8 mouse cellular contexts compared by ENCODE assay signal in genomic region chr12:54205195-54205594, GRCm38 (mm10). TPM values are rescaled to one million over a fixed set of nuclear protein-coding genes. Genes with fewer than 3 reads are reported as not detected.
DNase-seq lines count a peak whose midpoint lies in the region; ATAC-seq and TF ChIP-seq lines count a peak whose summit lies in the region.

No protein-coding gene starts in this region.

- no peaks in the 10 kb centered on the region for H3K36me3 ChIP-seq in midbrain, postnatal 0 days (ENCODE audit: insufficient read depth, low read length)
- H3K36me3 ChIP-seq in midbrain, embryonic 15.5 days (replicated peaks) = no peaks in the 10 kb centered on the region
- no peaks in the 10 kb centered on the region for H3K36me3 ChIP-seq in heart, postnatal 0 days (replicated peaks; ENCODE audit: control insufficient read depth, insufficient read depth, low read length)
- H3K36me3 ChIP-seq in liver, embryonic 14.5 days (replicated peaks; ENCODE audit: control insufficient read depth, insufficient read depth, low read depth) = no peaks in the 10 kb centered on the region
- H3K36me3 ChIP-seq in splenic B cell, adult 2 months (ENCODE audit: control insufficient read depth, insufficient read depth, low read length, poor library complexity, severe bottlenecking) = no peaks in the 10 kb centered on the region
- H3K36me3 ChIP-seq in hindbrain, embryonic 12.5 days = no peaks in the 10 kb centered on the region

- H3K4me2 ChIP-seq in midbrain, postnatal 0 days (ENCODE audit: low read depth, low read length, poor library complexity, severe bottlenecking) = no peak overlapping the region
- no peak overlapping the region for H3K4me2 ChIP-seq in midbrain, embryonic 15.5 days
- no peak overlapping the region for H3K4me2 ChIP-seq in heart, postnatal 0 days (ENCODE audit: low read depth, low read length)
- no peak overlapping the region for H3K4me2 ChIP-seq in liver, embryonic 14.5 days (ENCODE audit: low read depth)
- H3K4me2 ChIP-seq in hindbrain, embryonic 12.5 days (replicated peaks) = no peak overlapping the region

- no peak overlapping the region for H3K4me3 ChIP-seq in midbrain, postnatal 0 days (ENCODE audit: low read depth, low read length)
- H3K4me3 ChIP-seq in midbrain, embryonic 15.5 days = no peak overlapping the region
- H3K4me3 ChIP-seq in heart, postnatal 0 days (ENCODE audit: low read depth, low read length) = no peak overlapping the region
- H3K4me3 ChIP-seq in liver, embryonic 14.5 days (ENCODE audit: insufficient read depth in 1 of 2, low read depth in 2 of 2, low read length in 2 of 2) = no peak overlapping the region
- H3K4me3 ChIP-seq in hindbrain, embryonic 12.5 days = no peak overlapping the region

- H3K9me3 ChIP-seq in midbrain, postnatal 0 days (ENCODE audit: low read length) = no peaks in the 10 kb centered on the region
- H3K9me3 ChIP-seq in midbrain, embryonic 15.5 days = no peaks in the 10 kb centered on the region
- H3K9me3 ChIP-seq in heart, postnatal 0 days (replicated peaks; ENCODE audit: control insufficient read depth, low read length) = no peaks in the 10 kb centered on the region
- no peaks in the 10 kb centered on the region for H3K9me3 ChIP-seq in liver, embryonic 14.5 days (ENCODE audit: control insufficient read depth, low read length)
- H3K9me3 ChIP-seq in hindbrain, embryonic 12.5 days (replicated peaks) = no peaks in the 10 kb centered on the region

- no peak for DNase-seq in midbrain, postnatal 0 days (ENCODE audit: low spot score)
- peak; percentile 79 for DNase-seq in adrenal gland, postnatal 14 days
- peak; percentile 53 for DNase-seq in heart, postnatal 0 days (ENCODE audit: low spot score)
- DNase-seq in liver, embryonic 14.5 days (ENCODE audit: low read depth in 3 of 3, low spot score in 3 of 3) = no peak
- peak; percentile 41 for DNase-seq in splenic B cell, adult 2 months (ENCODE audit: low read depth, low spot score)
- DNase-seq in cerebellum, postnatal 36 days = no peak

- TF ChIP-seq EP300 in heart, postnatal 0 days (IDR thresholded peaks at IDR 0.05; ENCODE audit: low read depth) = no peak
- no peak for TF ChIP-seq EP300 in liver, embryonic 14.5 days (IDR thresholded peaks at IDR 0.05; ENCODE audit: low read depth)

- no peak overlapping the region for H3K27ac ChIP-seq in midbrain, postnatal 0 days (ENCODE audit: low read depth, low read length)
- no peak overlapping the region for H3K27ac ChIP-seq in midbrain, embryonic 15.5 days
- H3K27ac ChIP-seq in heart, postnatal 0 days (ENCODE audit: low read depth) = no peak overlapping the region; the same call in 1 of the 2 replicates
- no peak overlapping the region for H3K27ac ChIP-seq in liver, embryonic 14.5 days
- H3K27ac ChIP-seq in hindbrain, embryonic 12.5 days = no peak overlapping the region

- H3K9ac ChIP-seq in midbrain, postnatal 0 days (replicated peaks; ENCODE audit: low read length, poor library complexity, severe bottlenecking) = no peak overlapping the region
- no peak overlapping the region for H3K9ac ChIP-seq in midbrain, embryonic 15.5 days
- H3K9ac ChIP-seq in heart, postnatal 0 days (replicated peaks; ENCODE audit: low read depth, low read length) = no peak overlapping the region
- no peak overlapping the region for H3K9ac ChIP-seq in liver, embryonic 14.5 days (replicated peaks)
- no peak overlapping the region for H3K9ac ChIP-seq in hindbrain, embryonic 12.5 days

- ATAC-seq in midbrain, postnatal 0 days (ENCODE audit: low FRiP score) = no peak
- no peak for ATAC-seq in midbrain, embryonic 15.5 days (replicated peaks)
- ATAC-seq in heart, postnatal 0 days (ENCODE audit: insufficient read depth, low read depth) = no peak
- no peak for ATAC-seq in liver, embryonic 14.5 days (ENCODE audit: insufficient read depth)
- ATAC-seq in hindbrain, embryonic 12.5 days (ENCODE audit: low FRiP score) = no peak

- WGBS in midbrain, postnatal 0 days = 11% methylated on average over 1 of the region's 1 CpGs
- 23% methylated on average over 1 of the region's 1 CpGs for WGBS in midbrain, embryonic 15.5 days
- WGBS in heart, postnatal 0 days = 5% methylated on average over 1 of the region's 1 CpGs
- WGBS in liver, embryonic 14.5 days (ENCODE audit: insufficient replicate concordance) = 0% methylated on average over 1 of the region's 1 CpGs
- 3% methylated on average over 1 of the region's 1 CpGs for WGBS in hindbrain, embryonic 12.5 days

- peak; percentile 57 for TF ChIP-seq CTCF in midbrain, postnatal 0 days (IDR thresholded peaks at IDR 0.05)
- TF ChIP-seq CTCF in heart, postnatal 0 days (IDR thresholded peaks at IDR 0.05; ENCODE audit: low read depth) = peak; percentile 72
- TF ChIP-seq CTCF in liver, embryonic 14.5 days (IDR thresholded peaks at IDR 0.05; ENCODE audit: low read depth) = peak; percentile 57

- H3K27me3 ChIP-seq in midbrain, postnatal 0 days (ENCODE audit: insufficient read depth, low read length) = peaks cover 9% of the 10 kb centered on the region
- peaks cover 17% of the 10 kb centered on the region for H3K27me3 ChIP-seq in midbrain, embryonic 15.5 days (replicated peaks)
- H3K27me3 ChIP-seq in heart, postnatal 0 days (ENCODE audit: control insufficient read depth, insufficient read depth, low read length) = no peaks in the 10 kb centered on the region
- H3K27me3 ChIP-seq in liver, embryonic 14.5 days (ENCODE audit: control insufficient read depth, insufficient read depth, low read length) = peaks cover 24% of the 10 kb centered on the region
- H3K27me3 ChIP-seq in splenic B cell, adult 2 months (ENCODE audit: control insufficient read depth, insufficient read depth, low read length, poor library complexity, severe bottlenecking) = no peaks in the 10 kb centered on the region; the same call in 1 of the 2 replicates
- H3K27me3 ChIP-seq in hindbrain, embryonic 12.5 days = peaks cover 3% of the 10 kb centered on the region

- peaks cover 5% of the 10 kb centered on the region; the same call in 1 of the 2 replicates for H3K4me1 ChIP-seq in midbrain, postnatal 0 days (ENCODE audit: insufficient read depth, low read length)
- peaks cover 16% of the 10 kb centered on the region for H3K4me1 ChIP-seq in midbrain, embryonic 15.5 days
- H3K4me1 ChIP-seq in heart, postnatal 0 days (ENCODE audit: control insufficient read depth, insufficient read depth) = 0 out of 2 replicates have a peak, but pooled peaks cover 12% of the 10 kb centered on the region
- H3K4me1 ChIP-seq in liver, embryonic 14.5 days (replicated peaks; ENCODE audit: control insufficient read depth in 2 of 2, insufficient read depth in 2 of 2, low read length in 1 of 2) = no peaks in the 10 kb centered on the region
- peaks cover 18% of the 10 kb centered on the region for H3K4me1 ChIP-seq in hindbrain, embryonic 12.5 days

RNA-seq across cellular contexts. Expression of gene Egln3, which starts 1.5 kb away (rescaled TPM):
- 8.0 and 11.2 TPM in 2 replicates for total RNA-seq in midbrain, postnatal 0 days (2014; rRNA removed)
- 3.5 and 3.6 TPM in 2 replicates for polyA plus RNA-seq in midbrain, postnatal 0 days (2015; fragmentation: Nextera tagmentation; extraction: Ambion mirVana)
- 4.8 and 5.3 TPM in 2 replicates for polyA plus RNA-seq in midbrain, embryonic 15.5 days (2015; fragmentation: Nextera tagmentation; extraction: Ambion mirVana)
- 3.0 and 6.6 TPM in 2 replicates for total RNA-seq in adrenal gland, postnatal 14 days (2021)
- total RNA-seq in heart, postnatal 0 days (2014; rRNA removed; ENCODE audit: low replicate concordance) = 56.8 and 61.4 TPM in 2 replicates
- 12.4 and 13.5 TPM in 2 replicates for polyA plus RNA-seq in heart, postnatal 0 days (2015; fragmentation: Nextera tagmentation; extraction: Ambion mirVana)
- polyA plus RNA-seq in liver, embryonic 14.5 days (2012; rRNA removed) = 0.96 and 1.1 TPM in 2 replicates
- 0.99 and 1.5 TPM in 2 replicates for polyA plus RNA-seq in liver, embryonic 14.5 days (2014; fragmentation: Nextera tagmentation; extraction: Ambion mirVana)
- 6.2 and 7.3 TPM in 2 replicates for polyA plus RNA-seq in hindbrain, embryonic 12.5 days (2016; fragmentation: Nextera tagmentation; extraction: Ambion mirVana)

Comparison
In these comparisons a context has a peak if more than half of its experiments do, and no peak if none do; other contexts are left out.
1. DNase-seq: peak in adrenal gland, postnatal 14 days (single experiment), heart, postnatal 0 days (single experiment) and splenic B cell, adult 2 months (single experiment); none in midbrain, postnatal 0 days (single experiment), liver, embryonic 14.5 days (0 of 3) and cerebellum, postnatal 36 days (0 of 2).
2. Peak in every context shown above with its lines, with median percentiles within 50 percentile points of each other: CTCF ChIP-seq.